Mouse (Mus musculus) right cerebral cortex, adult 2 months (tissue): ENCODE measurements around the gene 1500009L16Rik.

ENCODE experiments used
- DNase-seq, 2 experiments: peaks; one replicate each; pipeline ENCODE4 v3.0.0; 2021 to 2022; ENCODE audit warnings: low spot score in 2 of 2

Gene 1500009L16Rik

DNA sequence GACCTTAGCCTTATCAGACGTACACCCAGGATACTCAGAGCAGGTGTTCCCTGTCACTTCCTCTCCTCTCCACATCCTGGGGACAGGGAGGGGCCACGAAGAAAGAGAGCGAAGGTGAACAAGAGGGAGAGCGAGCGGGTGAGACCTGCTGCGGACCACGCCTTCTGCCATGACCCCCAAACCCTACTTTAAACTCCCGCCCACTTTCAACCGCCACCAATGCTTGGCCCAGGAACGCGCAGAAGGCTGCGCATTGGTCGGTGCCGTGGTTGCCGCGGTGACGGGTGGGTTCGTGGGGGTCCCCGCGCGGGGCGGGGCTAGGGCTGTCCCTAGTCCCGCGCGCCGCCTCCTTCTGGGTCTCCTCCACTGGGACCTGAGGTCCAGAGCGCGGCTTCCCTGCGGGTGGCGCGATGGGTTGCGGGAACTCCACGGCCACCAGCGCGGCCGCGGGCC is at the start of gene 1500009L16Rik:
Gene 1500009L16Rik (plus strand): TSS at position 287 of the 453 bp plus-strand sequence.
- DNase-seq, result peak; percentile 45 to 52

DNA sequence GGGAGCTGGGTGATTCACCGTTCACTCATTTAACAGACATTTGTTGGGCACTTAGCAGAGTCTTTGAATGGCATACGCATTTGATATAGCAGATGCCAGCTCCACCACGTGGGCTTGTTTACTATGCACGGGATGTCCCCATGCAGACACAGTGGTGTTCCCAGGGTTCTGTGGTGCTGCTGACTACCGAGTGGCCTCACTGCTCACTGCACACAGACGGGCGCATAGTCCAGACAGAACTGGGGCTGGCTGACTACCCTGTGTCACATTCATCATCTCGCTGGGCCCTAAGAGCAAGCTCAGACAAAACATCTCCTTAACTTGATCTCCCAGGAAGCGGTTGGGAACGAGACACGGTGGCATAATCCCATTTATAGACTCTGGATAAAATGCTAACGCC is 41.3 kb upstream of the 1500009L16Rik start:
- no peak for DNase-seq

DNA sequence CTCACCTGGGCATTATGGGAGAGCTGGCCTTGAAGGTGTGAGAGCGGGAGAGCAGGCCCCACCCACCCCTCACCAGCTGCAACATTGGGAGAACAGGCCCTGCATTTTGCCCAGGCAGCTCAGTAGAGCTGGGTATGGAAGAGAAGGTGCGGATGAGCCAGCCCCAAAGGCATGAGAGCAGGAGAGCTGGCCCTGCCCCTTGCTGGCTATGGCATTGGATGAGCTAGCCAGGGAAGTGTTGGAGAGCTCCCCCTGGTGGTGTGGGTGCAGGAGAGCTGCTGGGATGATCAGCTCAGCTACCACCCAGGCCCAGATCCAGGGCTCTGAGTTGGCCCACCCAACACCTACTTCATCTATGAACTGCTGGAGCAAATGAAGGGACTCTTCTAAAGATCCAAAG is 34.5 kb upstream of the 1500009L16Rik start:
- DNase-seq, result no peak

DNA sequence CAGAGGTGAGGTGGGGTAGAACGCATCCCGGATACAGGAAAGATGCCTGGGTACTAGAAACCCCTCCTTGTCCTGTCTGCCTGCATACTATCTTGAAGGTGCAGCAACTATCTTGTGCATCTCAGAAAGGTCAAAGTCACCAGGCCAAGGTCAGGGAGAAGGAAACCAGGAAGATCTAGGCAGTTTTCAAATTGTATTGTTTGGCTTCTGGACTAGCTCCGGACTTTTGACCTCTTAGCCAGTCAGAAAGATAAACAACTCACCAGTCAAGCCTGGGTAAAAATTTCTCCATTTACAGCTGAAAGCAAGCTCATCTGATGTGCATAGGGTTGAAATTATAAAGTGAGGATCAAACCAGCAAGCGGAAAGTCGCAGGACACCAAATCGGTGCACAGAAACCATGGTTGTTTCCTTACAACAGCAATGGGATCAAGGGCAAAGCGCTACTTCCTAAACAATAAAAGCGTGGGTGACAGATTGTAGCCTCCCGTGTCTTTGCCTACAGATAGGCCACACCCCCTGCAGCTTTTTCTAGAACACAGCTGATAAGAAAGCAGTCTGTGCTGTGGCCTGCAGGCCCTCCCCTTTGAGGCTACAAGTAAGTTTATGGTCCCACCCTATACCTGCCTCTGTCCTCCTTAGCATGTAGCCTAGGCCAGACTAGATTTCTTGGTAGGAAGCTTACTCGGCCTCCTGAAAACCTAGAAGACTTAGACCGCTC is 30.3 kb upstream of the 1500009L16Rik start:
- no peak for DNase-seq

DNA sequence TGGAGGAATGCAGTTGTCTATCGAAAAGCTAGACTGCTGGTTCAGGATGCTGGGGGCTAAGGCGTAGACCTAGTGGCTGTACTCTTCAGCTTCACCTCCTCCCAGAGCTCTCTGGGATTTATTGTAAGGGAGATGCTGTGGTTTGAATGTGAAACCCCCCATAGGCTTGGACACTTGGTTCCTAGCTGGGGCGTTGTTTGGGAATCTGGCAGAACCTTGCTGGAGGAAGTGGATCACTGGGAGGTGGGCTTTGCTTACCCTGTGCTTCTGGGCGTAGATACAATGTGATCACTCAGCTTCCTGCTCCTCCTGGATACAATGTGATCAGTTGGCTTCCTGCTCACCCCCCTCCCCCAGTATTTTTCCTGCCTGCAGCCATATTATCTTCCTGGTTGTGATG is 26.4 kb upstream of the 1500009L16Rik start:
- no peak for DNase-seq

DNA sequence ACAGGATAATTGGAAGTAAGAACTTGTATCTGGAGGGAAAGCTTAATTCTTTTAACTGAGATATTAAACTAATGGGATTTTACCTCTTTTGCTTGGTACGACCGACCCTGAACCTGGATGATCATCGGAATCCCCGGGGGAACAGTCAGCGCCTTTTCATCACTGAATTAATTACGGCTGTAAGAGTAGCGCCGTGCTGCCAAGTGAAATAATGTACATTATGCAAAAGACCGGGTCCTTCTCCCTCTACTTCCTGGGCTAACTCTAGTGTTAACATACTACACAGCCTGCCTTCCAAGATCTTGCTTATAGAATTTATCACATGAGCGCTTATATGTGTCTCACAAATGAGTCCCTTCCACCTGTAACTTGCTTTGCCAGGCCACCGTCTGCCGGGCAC is 16.0 kb upstream of the 1500009L16Rik start:
- no peak for DNase-seq

DNA sequence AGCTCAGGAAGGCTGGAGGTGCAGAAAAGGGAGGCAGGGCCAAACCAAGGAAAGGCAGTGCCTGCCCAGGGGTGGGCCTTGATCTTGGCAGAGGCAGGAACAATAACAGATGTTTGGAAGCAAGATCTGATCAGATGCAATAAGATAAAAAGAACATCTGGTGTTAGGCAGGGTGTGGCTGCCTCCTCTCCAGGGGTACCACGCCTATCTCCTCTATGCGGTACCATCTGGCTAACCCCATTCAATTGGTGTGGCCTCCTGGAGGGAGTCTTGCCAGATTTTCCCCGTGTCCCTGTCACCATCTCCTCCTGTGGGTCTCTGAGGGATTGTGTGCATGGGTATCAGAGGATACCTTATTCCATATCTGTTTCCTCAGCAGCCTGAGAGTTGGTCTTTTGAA is 12.7 kb upstream of the 1500009L16Rik start:
- no peak for DNase-seq

DNA sequence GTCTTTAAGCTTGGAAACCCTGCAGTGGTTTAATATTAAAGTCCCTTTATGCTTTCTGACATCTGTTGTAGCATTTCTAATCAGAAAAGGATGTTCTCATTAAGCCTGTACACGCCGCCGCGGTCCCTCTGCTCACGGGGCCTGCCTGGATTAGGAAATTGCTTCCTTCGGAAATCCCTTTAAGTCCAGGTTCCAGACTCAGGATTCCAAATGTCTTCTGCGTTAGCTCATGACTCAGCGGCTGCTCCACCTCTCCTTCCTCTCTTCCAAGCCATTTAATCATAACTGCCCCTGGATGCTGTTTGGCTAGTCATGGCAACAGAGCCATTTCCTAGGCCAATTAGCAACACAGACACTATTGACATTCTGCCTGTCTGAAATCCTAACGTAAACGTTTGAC is 10.9 kb upstream of the 1500009L16Rik start:
- no peak for DNase-seq

DNA sequence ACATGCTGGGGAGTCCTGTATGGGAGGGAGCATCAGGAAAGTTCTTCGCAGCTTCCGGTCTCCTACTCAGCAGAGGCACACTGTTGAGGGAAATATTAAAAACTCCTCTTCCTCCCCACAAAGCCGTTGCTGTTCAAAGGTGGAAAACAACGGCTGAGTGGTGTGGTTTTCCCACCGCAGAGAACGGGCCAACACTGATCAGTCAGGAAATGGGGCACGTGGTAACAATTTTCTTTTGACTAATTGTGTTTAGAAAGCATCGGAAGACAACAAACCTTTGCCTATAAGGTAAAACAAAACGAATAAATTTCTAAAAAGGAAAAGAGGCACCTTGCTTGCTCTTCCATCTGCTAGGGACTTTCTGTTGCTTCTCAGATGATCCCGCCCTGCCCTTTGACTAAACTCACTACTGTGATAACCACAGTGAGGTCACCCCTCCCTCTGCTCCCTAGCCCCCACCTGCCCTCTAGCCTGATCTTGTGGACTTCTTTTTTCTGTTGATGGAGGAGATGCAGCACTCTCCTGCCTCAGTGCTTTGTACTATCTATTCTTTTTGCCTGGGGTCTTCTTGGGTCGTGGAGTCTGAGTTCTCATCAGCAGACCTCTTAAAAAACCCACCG is 3.7 kb upstream of the 1500009L16Rik start:
- DNase-seq, result no peak

DNA sequence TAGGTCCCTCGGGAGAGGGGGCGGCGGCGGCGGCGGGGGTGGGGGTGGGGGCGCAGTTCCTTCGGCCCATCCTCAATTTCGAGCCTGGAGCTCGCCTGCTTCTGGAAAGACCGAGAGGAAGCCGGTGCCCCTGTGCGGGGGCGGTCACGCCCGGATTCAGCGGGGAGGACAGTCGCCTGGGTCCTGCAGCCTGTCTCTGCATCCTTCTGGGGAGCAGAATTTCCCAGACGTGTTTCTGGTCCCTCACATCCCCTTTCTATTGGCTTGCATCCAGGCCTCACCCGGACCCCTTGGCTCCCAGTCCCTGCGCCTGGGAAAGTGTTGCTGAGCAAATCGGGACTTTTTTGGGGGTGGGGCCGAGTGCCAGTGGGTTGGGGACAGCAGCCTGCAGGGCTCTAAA is 390 bp downstream of the 1500009L16Rik start:
- DNase-seq, result no peak

DNA sequence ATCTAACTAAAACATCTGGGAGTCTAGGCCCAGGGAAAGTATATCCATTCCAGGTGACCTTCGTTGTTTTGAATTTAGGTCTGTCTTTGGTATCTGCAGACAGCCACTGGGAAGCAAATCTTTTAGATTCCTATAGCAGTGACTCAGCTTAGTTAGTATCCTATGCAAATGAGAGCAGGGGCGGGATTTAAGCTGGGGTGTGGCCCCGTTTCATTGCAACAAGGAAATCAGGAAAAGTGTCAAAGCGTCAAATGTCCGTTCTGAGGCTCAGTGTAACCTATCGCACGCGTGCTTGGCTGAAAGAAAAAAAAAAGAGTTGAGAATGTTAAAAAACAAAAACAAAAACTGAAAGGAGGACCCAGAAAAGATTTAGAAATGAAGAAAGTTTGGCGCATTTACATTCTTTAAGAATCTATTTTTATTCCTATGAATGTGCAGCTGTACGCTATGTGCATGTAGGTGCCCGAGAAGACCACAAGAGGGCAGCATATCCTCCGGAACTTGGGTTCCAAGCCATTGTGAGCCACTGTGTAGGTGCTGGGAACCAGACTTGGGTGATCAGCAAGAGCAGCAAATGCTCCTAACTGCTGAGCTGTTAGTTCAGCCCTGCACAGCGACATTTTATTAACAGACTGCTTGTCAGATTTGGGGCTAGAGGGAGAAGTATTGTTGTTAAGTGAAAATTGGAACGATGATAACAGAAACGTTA is 1.8 kb downstream of the 1500009L16Rik start:
- no peak for DNase-seq

DNA sequence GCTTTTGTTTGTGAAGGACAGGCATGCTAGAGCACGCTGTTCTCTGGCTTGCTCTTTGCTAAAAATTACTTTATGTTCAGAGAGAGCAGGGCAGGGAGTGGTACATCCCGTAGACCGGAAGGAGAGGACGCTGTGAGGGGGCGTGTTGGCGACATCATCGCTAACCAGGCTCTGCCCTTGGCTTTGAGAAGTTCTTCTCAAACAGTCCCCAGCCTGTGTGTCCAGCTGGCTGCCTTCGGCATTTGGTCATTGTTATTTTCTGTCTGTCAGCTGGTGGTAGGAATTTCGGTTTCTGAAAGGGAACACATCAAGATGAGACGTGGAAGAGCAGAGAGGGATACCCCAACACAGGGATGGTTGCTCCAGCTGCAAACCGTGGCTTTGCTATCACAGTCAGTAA is 3.5 kb downstream of the 1500009L16Rik start:
- no peak for DNase-seq

DNA sequence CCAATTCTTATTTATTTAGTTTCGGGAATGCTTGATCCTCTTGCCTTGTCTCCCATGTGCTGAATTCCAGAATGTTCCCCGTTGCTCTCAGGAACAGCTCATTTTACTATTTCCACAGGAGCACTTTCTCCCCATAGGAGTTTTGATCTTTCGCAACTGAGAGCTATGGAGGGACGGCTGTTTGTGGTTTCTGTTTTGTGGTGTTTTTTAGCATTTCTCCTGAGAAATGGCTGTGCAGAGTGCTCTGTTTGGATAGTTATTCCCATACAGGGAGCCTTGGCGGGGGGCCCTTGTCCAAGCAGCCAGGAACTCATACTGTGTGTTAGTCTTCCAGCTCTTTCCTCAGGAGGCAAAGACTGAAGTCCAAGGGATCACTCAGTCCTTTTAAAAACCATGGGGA is 5.2 kb downstream of the 1500009L16Rik start:
- DNase-seq, result no peak

DNA sequence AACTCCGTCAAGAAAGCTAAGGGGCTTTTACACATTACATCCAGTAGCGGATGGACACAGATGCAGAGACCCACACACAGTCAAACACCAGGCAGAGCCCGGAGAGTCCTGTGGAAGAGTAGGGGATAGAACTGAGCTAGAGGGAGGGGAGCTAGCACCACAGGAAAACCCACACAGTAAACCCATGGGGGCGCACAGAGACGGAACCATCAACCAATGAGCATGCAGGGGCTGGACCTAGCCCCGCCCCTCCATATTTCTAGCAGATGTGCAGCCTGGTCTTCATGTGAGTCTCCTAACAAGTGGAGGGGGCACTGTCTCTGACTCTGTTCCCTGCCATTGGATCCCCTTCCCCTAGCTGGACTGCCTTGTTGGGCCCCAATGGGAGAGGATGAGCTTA is 5.9 kb downstream of the 1500009L16Rik start:
- no peak for DNase-seq

DNA sequence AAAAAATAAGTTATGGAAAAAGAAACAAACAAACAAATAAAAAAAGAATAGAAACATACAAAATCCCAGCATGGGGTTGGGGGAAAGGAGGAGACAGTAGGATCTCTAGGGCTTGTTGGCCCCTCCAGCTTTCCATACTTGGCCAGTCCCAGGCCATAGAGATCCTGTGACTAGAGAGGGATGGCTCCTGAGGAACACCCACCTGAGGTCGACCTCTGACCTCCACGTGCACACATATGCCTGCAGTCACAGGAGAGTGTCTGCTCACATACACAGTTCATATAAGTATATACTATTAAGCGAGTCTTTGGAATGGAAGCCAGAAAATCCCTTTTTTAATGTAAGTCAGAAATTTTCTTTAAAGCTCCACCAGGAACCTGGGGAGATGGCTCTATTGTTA is 6.4 kb downstream of the 1500009L16Rik start:
- no peak for DNase-seq

DNA sequence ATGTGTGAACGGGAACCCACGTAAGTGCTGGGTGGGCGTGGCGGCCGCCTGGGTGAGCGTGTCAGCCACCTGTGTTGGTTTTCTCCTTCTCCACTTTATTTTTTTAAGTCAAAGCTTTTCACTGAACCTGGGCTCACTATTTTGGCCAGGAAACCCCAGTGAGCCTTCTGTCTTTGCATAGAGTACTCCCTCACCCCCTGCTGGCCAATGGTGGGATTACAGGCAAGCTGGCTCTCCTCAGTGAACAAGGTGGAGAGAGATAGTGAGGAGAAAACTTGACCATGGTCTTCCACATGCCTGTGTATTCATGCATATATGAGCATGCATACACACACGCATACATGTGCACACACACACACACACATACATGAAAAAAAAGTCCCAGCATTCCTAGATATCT is 6.8 kb downstream of the 1500009L16Rik start:
- DNase-seq, result peak; percentile 92 to 95

DNA sequence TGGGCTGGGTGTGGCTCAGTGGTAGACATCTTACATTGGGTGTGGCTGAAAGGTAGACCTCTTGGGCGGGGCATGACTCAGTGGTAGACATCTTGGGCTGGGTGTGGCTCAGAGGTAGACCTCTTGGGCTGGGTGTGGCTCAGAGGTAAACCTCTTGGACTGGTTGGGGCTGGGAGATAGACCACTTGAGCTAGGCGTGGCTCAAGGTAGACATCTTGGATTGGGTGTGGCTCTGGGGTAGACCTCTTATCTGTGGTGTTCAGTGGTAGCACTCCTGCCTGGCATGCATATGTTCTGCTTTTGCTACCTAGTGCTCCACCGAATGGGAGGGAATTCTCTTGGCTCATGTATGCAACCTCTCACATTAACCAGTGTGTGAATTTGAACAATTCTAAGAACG is 11.1 kb downstream of the 1500009L16Rik start:
- DNase-seq, result no peak

DNA sequence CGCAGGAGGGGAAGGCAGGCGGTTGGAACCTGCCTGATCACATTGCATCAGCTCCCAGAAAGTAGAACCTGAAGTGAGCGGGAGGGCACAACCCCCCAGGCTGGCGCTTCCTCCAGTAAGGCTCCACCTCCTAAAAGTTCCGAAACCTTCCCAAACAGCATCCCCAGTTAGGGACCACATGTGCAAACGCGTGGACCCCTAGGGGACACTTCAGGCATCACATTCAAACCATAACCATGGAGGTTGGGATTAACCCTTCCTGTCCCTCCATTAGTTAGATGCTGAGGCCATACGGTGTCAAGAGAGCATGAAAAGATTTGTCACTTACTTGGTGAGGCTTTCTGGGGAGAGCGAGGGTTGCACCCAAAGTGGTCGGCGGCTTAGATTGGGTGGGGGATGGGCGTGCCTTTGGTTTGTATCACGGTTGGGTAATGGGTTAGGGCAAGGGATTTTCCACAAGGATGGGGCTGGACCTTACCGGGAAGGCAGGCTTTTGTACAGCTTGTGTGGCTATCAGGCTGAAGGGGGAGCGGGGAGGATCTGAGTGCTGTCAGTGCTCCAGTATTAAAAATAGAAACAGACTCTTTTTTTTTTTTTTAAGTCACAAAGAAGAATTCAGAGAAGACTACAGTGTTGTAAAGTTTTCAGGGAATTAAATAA is 16.5 kb downstream of the 1500009L16Rik start:
- DNase-seq, result no peak

DNA sequence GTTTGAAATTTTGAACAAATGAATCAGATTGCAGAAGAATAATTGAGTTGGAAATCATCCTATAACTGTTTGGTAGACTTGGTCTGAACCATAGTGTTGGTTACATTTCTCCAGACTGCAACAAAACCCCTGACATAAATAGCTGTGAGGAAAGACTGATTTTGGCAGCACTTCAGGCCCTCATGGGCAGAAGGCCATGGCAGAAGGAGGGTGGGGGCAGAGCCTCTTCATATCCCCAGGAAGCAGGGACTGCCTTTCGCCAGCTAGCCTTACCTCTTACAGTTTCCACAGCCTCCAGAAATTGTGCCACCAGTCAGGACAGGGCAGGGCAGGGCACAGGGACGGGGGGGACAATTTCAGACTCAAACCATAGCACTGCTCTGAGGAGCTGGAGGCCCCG is 22.0 kb downstream of the 1500009L16Rik start:
- no peak for DNase-seq

DNA sequence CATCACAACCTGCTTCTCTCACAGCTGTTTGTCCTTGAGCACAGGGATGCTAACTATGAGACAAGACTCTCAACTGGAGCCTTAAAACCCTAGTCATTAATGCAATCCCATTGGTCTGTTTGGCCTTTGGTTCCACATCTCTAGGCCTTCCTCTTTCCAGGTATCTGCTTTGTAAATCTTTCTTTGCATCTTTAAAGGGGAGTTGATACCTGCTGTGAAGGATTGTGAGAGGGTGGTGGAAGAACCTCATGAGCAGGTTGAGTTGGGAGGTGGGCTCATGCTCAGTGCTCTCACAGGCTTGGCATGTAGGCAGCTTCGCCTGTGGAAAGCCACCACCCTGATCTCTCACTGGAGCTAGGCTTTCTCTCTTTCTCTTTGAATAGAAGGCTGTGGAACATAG is 30.4 kb downstream of the 1500009L16Rik start:
- DNase-seq, result no peak

DNA sequence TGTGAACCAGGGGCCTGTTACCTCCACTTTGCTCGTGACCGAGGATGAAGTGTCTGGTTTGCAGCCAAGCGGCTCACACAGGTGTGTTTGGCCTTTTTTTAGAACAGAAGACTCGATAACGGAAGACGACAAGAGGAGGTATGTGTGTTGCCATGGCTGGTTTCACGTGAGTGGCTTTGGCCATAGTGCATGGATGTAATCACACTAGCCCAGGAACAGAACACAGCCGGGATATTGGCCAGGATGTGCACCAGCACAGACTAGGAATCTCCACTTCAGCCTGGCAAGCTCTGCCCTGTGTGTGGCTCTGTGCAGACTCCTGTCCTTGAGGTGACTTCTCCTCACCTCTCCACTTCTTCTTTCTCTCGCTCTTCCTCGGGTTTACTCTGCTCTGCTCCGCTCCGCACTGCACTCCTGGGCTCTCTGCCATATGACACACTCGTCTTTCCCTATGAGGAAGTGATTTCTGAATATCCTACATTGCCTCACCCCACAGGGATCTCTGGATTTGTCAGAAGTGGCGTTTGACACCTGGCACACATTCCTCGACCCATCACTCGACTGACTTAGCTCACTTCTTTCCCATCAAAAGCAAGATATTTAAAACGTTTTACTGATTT is 34.8 kb downstream of the 1500009L16Rik start:
- DNase-seq, result no peak

DNA sequence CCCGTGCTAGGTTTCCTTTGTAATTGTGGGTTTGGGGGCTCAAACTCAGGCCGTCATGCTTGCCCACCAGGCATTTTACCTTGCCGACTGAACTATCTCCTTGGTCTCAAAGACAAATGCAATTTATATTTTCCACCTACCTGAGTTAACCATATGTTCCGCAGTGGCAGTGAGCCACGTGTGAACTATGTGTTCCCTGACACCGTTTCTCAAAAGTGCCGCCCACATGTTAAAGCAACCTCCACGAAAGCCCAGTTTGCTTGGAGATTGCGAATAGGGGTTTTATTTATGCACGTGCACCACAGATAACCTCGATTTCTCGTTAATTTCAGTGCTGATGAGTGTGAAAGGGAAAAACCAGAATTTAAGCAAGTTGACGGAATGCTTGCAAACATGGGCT is 36.1 kb downstream of the 1500009L16Rik start:
- DNase-seq, result peak; percentile 19 to 41
